Mouse (Mus musculus) neural tube, embryonic 10.5 days (tissue): Measurements from ENCODE around the gene Rex2.
"Not testable (repeated sequence)": the region's sequence is repeated elsewhere in the genome, so short reads cannot be mapped to it uniquely, and the experiment has no call there.

ENCODE experiments used
- DNase-seq: peaks from one replicate; pipeline ENCODE4 v3.0.0-alpha.2; 2017; ENCODE audit warnings: low spot score; ENCODE audit errors: extremely low spot score

The Rex2 gene

DNA sequence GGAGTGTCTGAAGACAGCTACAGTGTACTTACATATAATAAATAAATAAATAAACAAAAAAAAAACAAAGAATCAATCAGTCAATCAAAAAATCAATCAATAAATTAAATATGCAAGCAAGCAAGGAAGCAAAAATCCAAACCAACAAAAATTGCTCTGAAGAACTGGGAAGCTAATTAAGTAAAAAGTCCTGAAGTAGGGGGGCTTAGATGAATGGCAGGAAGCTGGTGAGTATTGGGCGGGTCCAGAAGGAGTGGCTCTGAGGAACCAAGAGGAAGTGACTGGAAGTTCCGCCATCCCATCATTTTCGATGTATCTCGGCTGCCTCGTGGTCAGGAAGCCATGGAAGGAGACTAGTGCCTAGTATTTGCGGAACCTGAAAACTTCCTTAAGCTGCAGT lies at the start of gene Rex2:
Rex2 (plus strand) TSS at position 301 of the 400 bp plus-strand sequence.
- not testable (repeated sequence) for DNase-seq

DNA sequence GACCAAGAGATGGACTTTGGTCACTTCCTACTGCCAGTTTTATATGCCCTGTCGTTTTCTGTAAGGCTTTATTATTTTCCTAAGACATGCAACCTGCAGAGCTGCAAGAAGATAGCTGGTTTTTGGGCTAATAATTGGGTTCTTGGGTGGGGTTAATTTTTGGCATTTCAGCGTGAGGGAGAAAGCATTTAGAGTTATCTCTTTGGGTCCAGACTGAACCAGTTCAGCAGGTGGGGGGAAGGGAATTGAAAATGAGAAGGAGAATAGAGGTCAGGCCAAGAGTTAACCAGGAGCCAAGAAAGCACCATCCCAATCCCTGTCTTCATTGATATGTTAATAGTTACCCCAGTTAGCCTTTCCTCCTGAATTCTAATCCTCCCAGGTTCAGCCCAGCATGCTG lies 45.1 kb upstream of the Rex2 start:
- not testable (repeated sequence) for DNase-seq

DNA sequence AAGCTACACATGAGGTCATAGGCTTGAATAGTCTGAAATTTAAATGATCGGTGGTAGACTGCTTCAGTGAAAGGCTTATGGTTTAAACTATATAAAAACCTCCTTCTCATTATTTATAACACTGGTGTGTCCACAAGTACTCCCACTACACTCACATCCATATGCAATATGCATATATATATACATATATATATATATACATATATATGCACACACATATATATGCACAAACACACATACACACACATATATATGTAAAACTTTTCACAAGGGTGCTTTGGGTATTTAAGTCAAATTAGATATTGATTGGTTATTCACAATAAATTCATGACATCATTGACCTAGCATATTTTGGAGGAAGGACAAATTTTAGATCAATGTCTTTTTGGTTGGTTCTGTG lies 3.2 kb upstream of the Rex2 start:
- DNase-seq = not testable (repeated sequence)

DNA sequence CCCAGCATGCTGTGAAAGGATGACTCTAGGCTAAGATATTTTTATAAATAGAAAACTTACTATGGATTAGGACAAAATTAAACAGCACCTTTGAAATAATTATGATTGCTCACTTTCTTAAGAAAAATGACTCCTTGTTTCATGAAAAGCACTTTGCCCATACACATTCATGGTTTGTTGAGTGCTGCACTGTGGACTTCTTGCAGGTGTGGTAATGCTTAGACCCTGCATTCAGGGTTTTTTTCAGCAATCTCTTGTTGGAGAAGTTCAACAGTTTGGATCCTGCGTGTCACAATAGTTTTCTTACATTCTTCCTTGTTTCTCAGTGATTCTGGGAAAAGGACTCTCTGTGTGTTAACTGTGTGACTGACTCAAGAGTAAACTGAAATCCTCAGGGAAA lies 4.7 kb downstream of the Rex2 start:
- not testable (repeated sequence) for DNase-seq

GRCm38 (mm10) chr4:147031308-147032036 lies 9.8 kb downstream of the Rex2 start:
- DNase-seq = not testable (repeated sequence)

DNA sequence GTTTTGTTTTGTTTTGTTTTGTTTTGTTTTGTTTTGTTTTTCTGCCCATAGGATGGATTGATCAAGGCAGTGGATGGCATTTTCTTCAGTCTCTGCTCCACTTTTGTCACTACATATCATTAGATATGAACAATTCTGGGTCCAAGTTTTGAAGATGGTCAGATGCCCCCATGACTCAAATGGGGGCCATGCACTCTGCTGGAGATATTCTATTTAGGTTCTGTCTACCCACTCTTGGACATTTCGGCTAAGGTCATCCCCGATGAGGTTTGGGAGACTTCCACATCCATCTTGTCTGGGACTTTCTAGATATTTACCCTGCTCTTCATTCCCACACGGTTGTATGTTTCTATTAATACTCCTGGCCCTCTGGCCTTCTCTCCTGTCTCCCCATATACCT lies 42.1 kb downstream of the Rex2 start:
- not testable (repeated sequence) for DNase-seq

GRCm38 (mm10) chr4:147065861-147066260 lies 44.2 kb downstream of the Rex2 start:
- not testable (repeated sequence) for DNase-seq

- DNase-seq = not testable (repeated sequence)
Measured at GRCm38 (mm10) chr4:147066380-147066779, 44.7 kb downstream of the Rex2 start.

- not testable (repeated sequence) for DNase-seq
Measured at GRCm38 (mm10) chr4:147095641-147096040, 74.0 kb downstream of the Rex2 start.

DNA sequence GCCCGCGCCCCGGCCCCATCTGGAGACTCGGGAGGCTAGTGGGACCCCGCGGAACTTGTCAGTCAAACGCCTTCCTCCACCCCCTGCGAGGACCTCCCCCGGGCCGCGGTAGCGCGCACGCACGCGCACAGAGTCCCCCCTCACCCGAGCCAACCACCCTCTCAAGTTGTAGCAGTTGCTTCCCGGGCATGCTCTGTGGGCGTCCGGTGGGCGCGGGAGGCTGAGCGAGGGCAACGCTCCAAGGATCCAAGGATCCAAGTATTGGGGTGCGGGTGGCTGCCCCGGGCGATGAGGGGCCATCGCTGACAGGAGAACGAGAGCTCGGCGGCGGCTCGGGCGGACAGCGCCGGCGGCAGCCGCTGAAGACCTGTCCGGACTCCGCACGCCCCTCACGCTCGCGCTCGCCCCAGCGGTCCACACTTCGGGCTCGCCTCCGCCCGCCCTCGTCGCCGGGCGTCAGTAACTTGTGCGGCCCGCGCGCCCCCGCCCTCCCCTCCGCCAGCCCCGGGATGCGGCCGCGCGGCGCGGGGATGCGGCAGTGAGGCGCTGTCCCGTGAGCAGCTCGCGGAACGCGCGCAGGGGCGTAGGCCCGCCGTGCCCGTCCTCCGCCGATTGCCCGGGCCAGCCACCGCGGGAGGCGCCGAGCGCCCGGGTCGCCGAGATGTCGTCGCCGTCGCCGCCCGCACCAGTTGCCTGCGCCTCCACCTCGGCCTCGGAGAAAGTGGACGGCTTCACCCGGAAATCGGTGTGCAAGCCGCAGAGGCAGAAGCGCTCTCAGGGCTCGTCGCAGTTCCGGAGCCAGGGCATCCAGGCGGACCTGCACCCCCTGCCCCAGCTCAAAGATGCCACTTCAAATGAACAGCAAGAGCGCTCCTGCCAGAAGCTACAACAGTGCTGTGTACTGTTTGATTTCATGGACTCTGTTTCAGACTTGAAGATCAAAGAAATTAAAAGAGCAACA lies 80.3 kb downstream of the Rex2 start:
- DNase-seq = peak; percentile 48

DNA sequence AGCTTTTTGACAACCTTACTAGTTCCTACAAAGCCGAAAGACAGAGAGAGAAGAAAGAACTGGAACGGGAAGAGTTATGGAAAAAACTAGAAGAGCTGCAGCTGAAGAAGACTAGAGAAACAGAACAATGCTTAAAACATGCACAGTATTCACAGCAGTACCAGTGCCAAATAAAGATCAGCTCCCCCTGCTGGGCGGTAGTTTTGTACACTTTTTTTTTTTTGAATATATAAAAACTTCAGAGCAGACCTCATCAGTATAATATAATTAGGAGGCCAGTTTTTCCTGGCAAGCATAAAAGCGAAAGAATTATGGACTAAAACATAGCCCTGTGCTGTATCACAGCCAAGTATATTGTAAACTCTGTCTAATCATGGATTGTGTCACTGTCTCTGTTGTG lies 82.2 kb downstream of the Rex2 start:
- DNase-seq = peak; percentile 9
